Mouse (Mus musculus): ENCODE measurements around the gene Trim2. TPM values are rescaled to one million over a fixed set of nuclear protein-coding genes. Genes with fewer than 3 reads are reported as not detected.

Trim2 gene
- polyA plus RNA-seq, 1 experiment = 20.6 TPM

DNA sequence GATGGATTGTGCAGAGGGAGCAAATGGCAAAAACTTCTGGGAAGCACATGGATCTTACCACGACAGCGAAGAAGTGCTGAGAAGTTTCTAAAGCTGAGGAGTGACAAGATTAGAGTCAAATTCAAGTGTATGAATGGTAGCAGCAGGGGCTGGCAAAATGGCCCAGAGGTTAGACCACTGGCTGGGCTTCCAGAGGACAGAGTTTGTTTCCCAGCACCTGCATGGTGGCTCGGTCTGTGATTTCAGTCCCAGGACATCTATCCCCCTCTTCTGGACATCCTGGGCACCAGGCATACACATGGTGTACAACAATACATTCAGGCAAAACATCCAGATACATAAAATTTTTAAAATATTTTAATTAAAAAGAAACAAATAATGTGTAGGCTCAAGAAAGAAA, 156.8 kb downstream of the Trim2 start:
- H3K27ac ChIP-seq (ENCODE audit: insufficient read depth, low read length) = no peak overlapping the region
- no peak overlapping the region for H3K4me3 ChIP-seq (ENCODE audit: insufficient read depth, low read length)
- no peaks in the 10 kb centered on the region for H3K4me1 ChIP-seq (ENCODE audit: control insufficient read depth, insufficient read depth, low read length)
- no peak for TF ChIP-seq POLR2A (IDR thresholded peaks at IDR 0.05; ENCODE audit: low read depth, low read length)
- TF ChIP-seq CTCF (IDR thresholded peaks at IDR 0.05; ENCODE audit: borderline replicate concordance, insufficient read depth, low read length) = no peak

GRCm38 (mm10) chr3:84140947-84141346, 165.7 kb downstream of the Trim2 start:
- no peak overlapping the region for H3K27ac ChIP-seq (ENCODE audit: insufficient read depth, low read length)
- H3K4me1 ChIP-seq (ENCODE audit: control insufficient read depth, insufficient read depth, low read length) = no peaks in the 10 kb centered on the region
- no peak overlapping the region for H3K4me3 ChIP-seq (ENCODE audit: insufficient read depth, low read length)
- no peak for TF ChIP-seq POLR2A (IDR thresholded peaks at IDR 0.05; ENCODE audit: low read depth, low read length)
- TF ChIP-seq CTCF (IDR thresholded peaks at IDR 0.05; ENCODE audit: borderline replicate concordance, insufficient read depth, low read length) = no peak

GRCm38 (mm10) chr3:84136509-84136908, 170.2 kb downstream of the Trim2 start:
- Histone ChIP-seq H3K27ac (ENCODE audit: insufficient read depth, low read length) (no peak overlapping the region), H3K4me3 (ENCODE audit: insufficient read depth, low read length) (no peak overlapping the region), H3K4me1 (ENCODE audit: control insufficient read depth, insufficient read depth, low read length) (no peaks in the 10 kb centered on the region)
- TF ChIP-seq CTCF (IDR thresholded peaks at IDR 0.05; ENCODE audit: borderline replicate concordance, insufficient read depth, low read length) (no peak), POLR2A (IDR thresholded peaks at IDR 0.05; ENCODE audit: low read depth, low read length) (no peak)

- no peak for TF ChIP-seq POLR2A (IDR thresholded peaks at IDR 0.05; ENCODE audit: low read depth, low read length)
- no peak for TF ChIP-seq CTCF (IDR thresholded peaks at IDR 0.05; ENCODE audit: borderline replicate concordance, insufficient read depth, low read length)
- no peak overlapping the region for H3K27ac ChIP-seq (ENCODE audit: insufficient read depth, low read length)
- H3K4me1 ChIP-seq (ENCODE audit: control insufficient read depth, insufficient read depth, low read length) = no peaks in the 10 kb centered on the region
- H3K4me3 ChIP-seq (ENCODE audit: insufficient read depth, low read length) = no peak overlapping the region
Observed at GRCm38 (mm10) chr3:84135933-84136332, 170.7 kb downstream of the Trim2 start.

GRCm38 (mm10) chr3:84135387-84135786, 171.3 kb downstream of the Trim2 start:
- Histone ChIP-seq H3K27ac (ENCODE audit: insufficient read depth, low read length) (no peak overlapping the region), H3K4me3 (ENCODE audit: insufficient read depth, low read length) (no peak overlapping the region), H3K4me1 (ENCODE audit: control insufficient read depth, insufficient read depth, low read length) (no peaks in the 10 kb centered on the region)
- TF ChIP-seq CTCF (IDR thresholded peaks at IDR 0.05; ENCODE audit: borderline replicate concordance, insufficient read depth, low read length) (no peak), POLR2A (IDR thresholded peaks at IDR 0.05; ENCODE audit: low read depth, low read length) (no peak)

DNA sequence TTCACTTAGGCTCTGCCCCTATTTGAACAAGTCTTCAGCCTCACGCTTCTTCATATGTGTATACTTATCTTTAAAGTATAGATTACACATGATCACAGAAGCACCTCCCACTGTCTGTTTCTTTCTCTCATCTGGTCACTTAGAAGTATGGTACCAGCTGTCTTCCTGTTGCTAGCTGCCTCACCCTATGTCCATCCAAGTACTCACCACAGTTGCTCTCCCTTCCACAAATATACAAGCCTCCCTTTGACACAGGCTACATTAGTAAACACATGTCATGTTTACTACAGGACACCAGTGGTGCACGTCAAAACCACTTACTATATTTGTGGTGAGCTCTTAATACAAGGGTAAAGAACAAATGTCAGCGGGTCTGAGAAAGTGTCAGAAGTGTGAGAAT, 175.3 kb downstream of the Trim2 start:
- TF ChIP-seq CTCF (IDR thresholded peaks at IDR 0.05; ENCODE audit: borderline replicate concordance, insufficient read depth, low read length) (no peak), POLR2A (IDR thresholded peaks at IDR 0.05; ENCODE audit: low read depth, low read length) (no peak)
- no peak overlapping the region for H3K4me3 ChIP-seq (ENCODE audit: insufficient read depth, low read length)
- H3K4me1 ChIP-seq (ENCODE audit: control insufficient read depth, insufficient read depth, low read length) = no peaks in the 10 kb centered on the region; the same call in 1 of the 2 replicates
- H3K27ac ChIP-seq (ENCODE audit: insufficient read depth, low read length) = no peak overlapping the region

DNA sequence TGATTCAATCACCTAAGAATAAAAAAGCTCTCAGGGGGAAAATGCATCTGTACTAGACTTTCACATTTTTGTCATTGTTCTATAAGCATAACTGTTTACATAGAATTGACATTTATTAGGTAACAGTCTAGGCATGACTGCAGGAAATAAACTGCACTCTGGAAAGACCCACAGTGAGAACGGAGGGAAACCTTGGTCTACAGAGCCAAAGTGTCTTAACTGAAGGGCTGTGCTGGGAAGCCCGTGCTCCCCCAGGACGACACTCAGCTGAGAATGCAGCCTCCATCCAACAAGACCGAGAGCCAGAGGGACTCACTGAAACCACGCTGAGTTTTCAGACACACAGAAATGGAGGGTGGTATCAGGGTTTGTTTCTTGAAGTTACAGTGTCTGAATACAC, 175.9 kb downstream of the Trim2 start:
- Histone ChIP-seq H3K4me3 (ENCODE audit: insufficient read depth, low read length) (no peak overlapping the region), H3K27ac (ENCODE audit: insufficient read depth, low read length) (no peak overlapping the region), H3K4me1 (ENCODE audit: control insufficient read depth, insufficient read depth, low read length) (peaks cover 3% of the 10 kb centered on the region; the same call in 1 of the 2 replicates)
- TF ChIP-seq POLR2A (IDR thresholded peaks at IDR 0.05; ENCODE audit: low read depth, low read length) (no peak), CTCF (IDR thresholded peaks at IDR 0.05; ENCODE audit: borderline replicate concordance, insufficient read depth, low read length) (no peak)

GRCm38 (mm10) chr3:84128871-84129870, 177.5 kb downstream of the Trim2 start:
- TF ChIP-seq CTCF (IDR thresholded peaks at IDR 0.05; ENCODE audit: borderline replicate concordance, insufficient read depth, low read length) (no peak), POLR2A (IDR thresholded peaks at IDR 0.05; ENCODE audit: low read depth, low read length) (no peak)

GRCm38 (mm10) chr3:84127431-84127830, 179.2 kb downstream of the Trim2 start:
- peaks cover 4% of the 10 kb centered on the region; the same call in 1 of the 2 replicates for H3K4me1 ChIP-seq (ENCODE audit: control insufficient read depth, insufficient read depth, low read length)
- no peak for TF ChIP-seq CTCF (IDR thresholded peaks at IDR 0.05; ENCODE audit: borderline replicate concordance, insufficient read depth, low read length)
- TF ChIP-seq POLR2A (IDR thresholded peaks at IDR 0.05; ENCODE audit: low read depth, low read length) = no peak
- no peak overlapping the region for H3K4me3 ChIP-seq (ENCODE audit: insufficient read depth, low read length)
- H3K27ac ChIP-seq (ENCODE audit: insufficient read depth, low read length) = no peak overlapping the region

More at GRCm38 (mm10) chr3:84128871-84129870, 177.5 kb downstream of the Trim2 start:
- H3K4me1 ChIP-seq (ENCODE audit: control insufficient read depth, insufficient read depth, low read length) = peaks cover 4% of the 10 kb centered on the region; the same call in 1 of the 2 replicates
- no peak overlapping the region for H3K27ac ChIP-seq (ENCODE audit: insufficient read depth, low read length)
- no peak overlapping the region for H3K4me3 ChIP-seq (ENCODE audit: insufficient read depth, low read length)

GRCm38 (mm10) chr3:84126721-84127120, 180.0 kb downstream of the Trim2 start:
- Histone ChIP-seq H3K27ac (ENCODE audit: insufficient read depth, low read length) (no peak overlapping the region), H3K4me1 (ENCODE audit: control insufficient read depth, insufficient read depth, low read length) (peaks cover 4% of the 10 kb centered on the region; the same call in 1 of the 2 replicates), H3K4me3 (ENCODE audit: insufficient read depth, low read length) (no peak overlapping the region)
- TF ChIP-seq CTCF (IDR thresholded peaks at IDR 0.05; ENCODE audit: borderline replicate concordance, insufficient read depth, low read length) (no peak), POLR2A (IDR thresholded peaks at IDR 0.05; ENCODE audit: low read depth, low read length) (no peak)
